Mouse (Mus musculus) hindbrain, embryonic 14.5 days (tissue): ENCODE results near the gene 2300002M23Rik. TPM values are rescaled to one million over a fixed set of nuclear protein-coding genes. Genes with fewer than 3 reads are reported as not detected.

ENCODE experiments used
- ATAC-seq: fragments of 200-750 bp; cut with Nextera tagmentation; 2 replicates; pipeline ENCODE4 v1.8.0; 2017; ENCODE audit warnings: moderate number of reproducible peaks, mild to moderate bottlenecking, moderate TSS enrichment, moderate library complexity; ENCODE audit not compliant: low FRiP score
- DNase-seq: peaks from one replicate; pipeline ENCODE4 v3.0.0-alpha.2; 2015; ENCODE audit warnings: low spot score
- H3K27ac ChIP-seq: fragments of 300-500 bp; sonication (generic); 2 replicates; pipeline ENCODE4 v1.5.1; 2014; ENCODE audit warnings: mild to moderate bottlenecking, moderate library complexity
- H3K27me3 ChIP-seq: fragments of 300-500 bp; sonication (generic); 2 replicates; pipeline ENCODE4 v1.6.1; 2014; ENCODE audit warnings: mild to moderate bottlenecking, low read length, mixed read lengths; ENCODE audit not compliant: control insufficient read depth, insufficient read depth
- H3K36me3 ChIP-seq: fragments of 300-500 bp; sonication (generic); replicated peaks from 2 replicates; pipeline ENCODE4 v1.6.1; 2014; ENCODE audit not compliant: control insufficient read depth, insufficient read depth
- H3K4me1 ChIP-seq: fragments of 300-500 bp; sonication (generic); replicated peaks from 2 replicates; pipeline ENCODE4 v1.6.1; 2014; ENCODE audit warnings: antibody characterized with exemption, low read length, mixed read lengths; ENCODE audit not compliant: control insufficient read depth, insufficient read depth
- H3K4me2 ChIP-seq: fragments of 300-500 bp; sonication (generic); replicated peaks from 2 replicates; pipeline ENCODE4 v1.6.1; 2014; ENCODE audit warnings: mild to moderate bottlenecking, moderate library complexity
- H3K4me3 ChIP-seq: fragments of 300-500 bp; sonication (generic); replicated peaks from 2 replicates; pipeline ENCODE4 v1.5.1; 2014; ENCODE audit warnings: mild to moderate bottlenecking, low read length
- H3K9ac ChIP-seq: fragments of 300-500 bp; sonication (generic); 2 replicates; pipeline ENCODE4 v1.6.1; 2014
- H3K9me3 ChIP-seq: fragments of 300-500 bp; sonication (generic); 2 replicates; pipeline ENCODE4 v1.6.1; 2016; ENCODE audit warnings: low read length; ENCODE audit not compliant: control insufficient read depth
- WGBS: fragments of 180-500 bp; shearing (Covaris S2); extraction: QIAGEN DNeasy Blood & Tissue Kit; methylation state at CpG from one replicate; pipeline ENCODE4 v1.1.7; 2014; 5-methylcytosine and 5-hydroxymethylcytosine counted together
- polyA plus RNA-seq: library from polyadenylated mRNA; unstranded; fragments of >200 nt; fragmentation: Nextera tagmentation; extraction: Ambion mirVana; gene quantifications from 2 replicates; pipeline ENCODE4 v1.2.1, GENCODE M21; 2014

The 2300002M23Rik gene
- polyA plus RNA-seq, 1 experiment from 2014 or later, result not detected

- Histone ChIP-seq H3K4me1 (no peaks in the 10 kb centered on the region), H3K27ac (no peak overlapping the region), H3K9ac (no peak overlapping the region), H3K4me2 (no peak overlapping the region), H3K9me3 (no peaks in the 10 kb centered on the region), H3K36me3 (no peaks in the 10 kb centered on the region), H3K4me3 (no peak overlapping the region), H3K27me3 (no peaks in the 10 kb centered on the region)
- no peak for ATAC-seq
- no peak for DNase-seq
- WGBS, result 91% methylated on average over 15 of the region's 15 CpGs
Observed at GRCm38 (mm10) chr17:35591731-35592130, 24.5 kb downstream of the 2300002M23Rik start.

DNA sequence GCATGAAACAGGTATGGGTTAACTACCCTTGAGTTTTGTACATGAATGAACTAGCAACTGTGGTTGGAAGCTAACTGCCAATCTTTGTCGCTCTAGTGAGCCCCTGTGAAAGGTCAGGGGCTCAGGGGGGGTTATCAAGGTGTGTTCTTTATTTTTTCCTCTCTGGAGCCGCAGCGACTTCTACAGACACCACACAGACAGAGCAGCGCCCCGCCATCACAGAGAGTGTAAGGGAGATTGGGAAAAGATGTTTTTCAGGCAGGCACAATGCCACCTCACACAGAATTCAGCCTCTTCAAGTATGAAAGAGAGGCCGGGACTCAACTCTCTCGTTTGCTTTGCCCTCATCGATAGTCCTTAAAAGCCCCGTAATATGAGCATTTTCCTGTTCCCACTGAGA is 24.9 kb downstream of the 2300002M23Rik start:
- no peak for ATAC-seq

DNA sequence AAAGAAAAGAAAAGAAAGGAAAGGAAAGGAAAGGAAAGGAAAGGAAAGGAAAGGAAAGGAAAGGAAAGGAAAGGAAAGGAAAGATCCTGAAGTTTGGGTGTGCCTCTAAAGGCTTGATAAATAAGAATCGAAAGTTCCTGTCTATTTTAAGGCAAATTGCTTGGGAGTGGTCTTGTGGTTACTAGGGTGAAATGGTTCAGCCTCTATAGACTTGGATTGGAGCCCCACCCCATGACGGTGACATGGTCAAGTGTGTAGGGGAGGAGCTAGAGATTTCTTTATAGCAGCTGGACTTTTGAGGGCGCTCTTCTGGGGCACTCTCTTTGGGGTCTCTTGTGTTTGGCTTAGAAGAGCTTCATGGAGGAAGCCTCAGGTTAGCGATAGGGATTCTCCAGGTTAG is 26.5 kb downstream of the 2300002M23Rik start:
- ATAC-seq, result no peak
- Histone ChIP-seq H3K27me3 (no peaks in the 10 kb centered on the region), H3K9me3 (no peaks in the 10 kb centered on the region), H3K4me2 (no peak overlapping the region), H3K4me3 (no peak overlapping the region), H3K36me3 (no peaks in the 10 kb centered on the region), H3K9ac (no peak overlapping the region), H3K27ac (no peak overlapping the region), H3K4me1 (no peaks in the 10 kb centered on the region)
- 43% methylated on average over 4 of the region's 4 CpGs for WGBS
- no peak for DNase-seq

More for the DNA sequence above, 24.9 kb downstream of the 2300002M23Rik start:
- Histone ChIP-seq H3K9me3 (no peaks in the 10 kb centered on the region), H3K27me3 (no peaks in the 10 kb centered on the region), H3K4me2 (no peak overlapping the region), H3K4me3 (no peak overlapping the region), H3K27ac (no peak overlapping the region), H3K36me3 (no peaks in the 10 kb centered on the region), H3K9ac (no peak overlapping the region), H3K4me1 (no peaks in the 10 kb centered on the region)
- WGBS, result 90% methylated on average over 9 of the region's 9 CpGs
- no peak for DNase-seq

- ATAC-seq (no peak), DNase-seq (no peak)
- Histone ChIP-seq H3K4me2 (no peak overlapping the region), H3K27me3 (no peaks in the 10 kb centered on the region), H3K36me3 (no peaks in the 10 kb centered on the region), H3K27ac (no peak overlapping the region), H3K9me3 (no peaks in the 10 kb centered on the region), H3K4me1 (no peaks in the 10 kb centered on the region), H3K9ac (no peak overlapping the region), H3K4me3 (no peak overlapping the region)
- 91% methylated on average over 7 of the region's 7 CpGs for WGBS
Observed at GRCm38 (mm10) chr17:35594456-35594855, 27.2 kb downstream of the 2300002M23Rik start.

- Histone ChIP-seq H3K4me1 (no peaks in the 10 kb centered on the region), H3K4me2 (no peak overlapping the region), H3K36me3 (no peaks in the 10 kb centered on the region), H3K9me3 (no peaks in the 10 kb centered on the region), H3K9ac (no peak overlapping the region), H3K4me3 (no peak overlapping the region), H3K27ac (no peak overlapping the region), H3K27me3 (no peaks in the 10 kb centered on the region)
- DNase-seq (no peak), ATAC-seq (no peak)
- 91% methylated on average over 3 of the region's 3 CpGs for WGBS
Observed at GRCm38 (mm10) chr17:35597399-35597798, 30.1 kb downstream of the 2300002M23Rik start.

DNA sequence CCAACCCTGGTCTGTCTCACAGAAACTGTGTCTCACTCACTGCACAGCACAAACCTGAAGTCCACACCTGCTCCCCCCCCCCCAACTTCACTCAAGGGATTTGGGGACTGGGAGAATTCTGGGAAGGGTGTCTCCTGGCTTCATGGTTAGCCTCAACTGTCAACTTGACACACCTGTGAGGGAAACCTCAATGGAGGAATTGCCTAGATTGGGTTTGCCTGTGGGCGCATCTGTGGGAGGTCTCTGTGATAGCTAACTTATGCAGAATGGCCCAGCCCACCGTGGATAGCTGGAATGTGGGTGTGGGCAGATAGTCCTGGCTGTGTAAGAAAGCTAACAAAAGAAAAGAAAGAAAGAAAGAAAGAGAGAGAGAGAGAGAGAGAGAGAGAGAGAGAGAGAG is 34.0 kb downstream of the 2300002M23Rik start, which contains the start of gene Sfta2:
TSS of gene Sfta2 (plus strand) at position 301 of the 400 bp plus-strand sequence.
- H3K4me2 ChIP-seq, result no peak within 1 kb of the TSS
- WGBS, result 61% methylated on average over 2 of the region's 2 CpGs
- H3K9ac ChIP-seq, result no peak within 1 kb of the TSS
- no peak within 1 kb of the TSS for H3K27ac ChIP-seq
- no peak within 1 kb of the TSS for H3K4me3 ChIP-seq
- no peaks in the 10 kb centered on the region for H3K9me3 ChIP-seq
- H3K4me1 ChIP-seq, result no peaks in the 10 kb centered on the region
- no peaks in the 10 kb centered on the region for H3K27me3 ChIP-seq
- ATAC-seq (no peak), DNase-seq (no peak)
- H3K36me3 ChIP-seq, result no peaks in the 10 kb centered on the region

DNA sequence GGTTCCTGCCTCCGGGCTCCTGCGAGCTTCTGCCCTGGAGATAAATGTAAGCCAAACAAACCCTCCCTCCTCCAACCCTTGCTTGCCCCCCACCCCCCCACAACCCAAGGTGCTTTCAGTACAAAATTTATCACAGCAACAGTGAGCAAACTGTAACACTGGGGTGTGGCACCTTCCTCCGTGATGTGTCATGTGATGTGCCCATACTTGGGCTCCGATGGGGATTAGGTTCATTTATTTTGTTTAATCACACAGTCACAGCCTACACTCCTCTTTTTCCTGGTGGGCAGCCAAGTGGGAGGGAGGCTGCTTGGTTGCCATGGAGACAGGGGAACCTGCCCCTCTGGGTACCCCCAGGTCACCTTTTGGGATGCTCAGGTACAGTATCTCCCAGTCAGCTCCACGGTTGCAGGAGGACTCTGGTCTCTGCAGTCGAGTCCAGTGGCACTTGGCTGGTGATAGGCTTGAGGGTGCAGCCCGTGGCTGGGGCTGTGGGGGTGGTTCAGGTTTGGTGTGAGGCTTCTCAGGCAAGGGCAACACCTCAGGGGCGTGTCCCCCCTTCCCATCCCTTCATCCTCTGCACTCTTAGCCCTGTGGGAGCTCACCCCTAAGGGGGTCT is 34.6 kb downstream of the 2300002M23Rik start:
- Histone ChIP-seq H3K4me2 (no peak overlapping the region), H3K27me3 (no peaks in the 10 kb centered on the region), H3K4me1 (no peaks in the 10 kb centered on the region), H3K36me3 (no peaks in the 10 kb centered on the region), H3K27ac (no peak overlapping the region), H3K4me3 (no peak overlapping the region), H3K9ac (no peak overlapping the region), H3K9me3 (no peaks in the 10 kb centered on the region)
- ATAC-seq (no peak), DNase-seq (no peak)
- 65% methylated on average over 8 of the region's 8 CpGs for WGBS

- Histone ChIP-seq H3K27me3 (no peaks in the 10 kb centered on the region), H3K36me3 (no peaks in the 10 kb centered on the region), H3K4me1 (no peaks in the 10 kb centered on the region), H3K27ac (no peak overlapping the region), H3K9ac (no peak overlapping the region), H3K4me2 (no peak overlapping the region), H3K9me3 (no peaks in the 10 kb centered on the region), H3K4me3 (no peak overlapping the region)
- 82% methylated on average over 4 of the region's 4 CpGs for WGBS
- no peak for DNase-seq
- ATAC-seq, result no peak
Observed at GRCm38 (mm10) chr17:35617127-35617526, 49.9 kb downstream of the 2300002M23Rik start.
